Mouse (Mus musculus) lung, adult 2 months (tissue): ENCODE data around the gene Ccdc13.

Source experiments
- CTCF ChIP-seq: fragments of 200-500 bp; IDR thresholded peaks from 2 replicates; pipeline ENCODE4 v1.5.1; 2011; ENCODE audit warnings: mild to moderate bottlenecking, low read length, control low read depth; ENCODE audit not compliant: insufficient read depth
- POLR2A ChIP-seq: fragments of 200-500 bp; IDR thresholded peaks from 2 replicates; pipeline ENCODE4 v1.6.1; 2011; ENCODE audit warnings: low read depth, mild to moderate bottlenecking, control low read depth, low read length, borderline replicate concordance; ENCODE audit errors: extremely low read depth

DNA sequence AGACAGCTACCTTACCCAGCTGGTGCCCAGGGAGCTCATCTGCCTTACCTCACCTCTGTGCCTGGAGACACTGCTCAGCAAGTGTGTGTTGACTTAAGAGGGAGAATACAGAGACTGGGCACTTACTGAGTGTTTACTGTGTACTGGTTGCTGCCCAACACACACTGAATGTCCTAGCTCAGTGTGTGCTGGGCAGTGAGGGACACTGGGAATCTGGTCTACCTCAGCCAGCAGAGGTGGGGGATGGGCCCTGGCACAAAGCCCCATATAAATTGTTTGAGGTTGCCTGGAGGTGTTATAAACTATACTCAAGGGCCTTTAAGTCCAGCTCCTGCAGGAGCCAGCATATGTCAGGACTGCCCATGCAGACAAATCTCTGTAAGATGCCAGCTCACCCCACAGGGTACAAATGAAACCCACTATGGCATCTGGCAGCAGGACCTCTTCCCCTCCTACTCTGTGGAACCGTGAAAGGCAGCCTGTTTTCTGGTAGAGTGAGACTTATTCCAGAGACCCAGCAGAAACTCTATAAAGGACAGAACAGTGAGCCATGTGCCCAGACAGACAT, 44.2 kb downstream of the Ccdc13 start:
- no peak for TF ChIP-seq CTCF
- TF ChIP-seq POLR2A, result no peak
